8 mouse cellular contexts compared by ENCODE assay signal in genomic region chr10:103369081-103369420, GRCm38 (mm10). TPM values are rescaled to one million over a fixed set of nuclear protein-coding genes. Genes with fewer than 3 reads are reported as not detected.
DNase-seq lines count a peak whose midpoint lies in the region; ATAC-seq lines count a peak whose summit lies in the region.

No protein-coding gene starts in this region.

- ATAC-seq in forebrain, embryonic 12.5 days (ENCODE audit: low FRiP score) = peak; percentile 91
- ATAC-seq in intestine, embryonic 15.5 days = peak; percentile 97
- ATAC-seq in megakaryocyte progenitor cell, adult 5-6 weeks (replicated peaks; ENCODE audit: poor library complexity) = peak; percentile 95

- peak overlapping the region; percentile 97 for H3K4me2 ChIP-seq in forebrain, embryonic 12.5 days
- H3K4me2 ChIP-seq in intestine, embryonic 15.5 days (replicated peaks) = peak overlapping the region; percentile 96

- peaks cover 2% of the 10 kb centered on the region for H3K4me1 ChIP-seq in forebrain, embryonic 12.5 days
- H3K4me1 ChIP-seq in intestine, embryonic 15.5 days (replicated peaks) = peaks cover 13% of the 10 kb centered on the region

- intact Hi-C loops in left cerebral cortex, postnatal 25 days (cut with DNase I) = no loop called here

- H3K27me3 ChIP-seq in forebrain, embryonic 12.5 days = no peaks in the 10 kb centered on the region
- peaks cover 5% of the 10 kb centered on the region for H3K27me3 ChIP-seq in intestine, embryonic 15.5 days (replicated peaks)

- no peaks in the 10 kb centered on the region for H3K36me3 ChIP-seq in forebrain, embryonic 12.5 days (replicated peaks)
- H3K36me3 ChIP-seq in intestine, embryonic 15.5 days = no peaks in the 10 kb centered on the region

- WGBS in forebrain, embryonic 12.5 days = 0% methylated on average over 8 of the region's 8 CpGs
- WGBS in intestine, embryonic 15.5 days = under 1% methylated on average over 8 of the region's 8 CpGs

- peak; percentile 98 for DNase-seq in R1 (ENCODE audit: low read depth, low spot score)
- DNase-seq in c-Kit-positive CD71-negative TER-119-negative erythroid progenitor cells, embryonic 14.5 days (ENCODE audit: low read depth) = peak; percentile 50
- DNase-seq in left cerebral cortex, postnatal 25 days (ENCODE audit: low spot score in 2 of 2) = peak; percentile 61 to 88
- DNase-seq in right cerebral cortex, postnatal 36 days (ENCODE audit: low spot score in 2 of 2) = peak; percentile 61 to 72
- DNase-seq in spleen, postnatal 10 days (ENCODE audit: low spot score in 2 of 2) = no peak

- H3K4me3 ChIP-seq in forebrain, embryonic 12.5 days (replicated peaks) = peak overlapping the region; percentile 58
- peak overlapping the region; percentile 51 for H3K4me3 ChIP-seq in intestine, embryonic 15.5 days (replicated peaks)

- peak overlapping the region; percentile 58 for H3K9ac ChIP-seq in forebrain, embryonic 12.5 days
- peak overlapping the region; percentile 35 for H3K9ac ChIP-seq in intestine, embryonic 15.5 days

- peak overlapping the region; percentile 70; the same call in 1 of the 2 replicates for H3K27ac ChIP-seq in forebrain, embryonic 12.5 days
- H3K27ac ChIP-seq in intestine, embryonic 15.5 days = 0 out of 2 replicates have a peak overlapping the region, but pooled peaks have one; percentile 36

- H3K9me3 ChIP-seq in forebrain, embryonic 12.5 days = no peaks in the 10 kb centered on the region
- no peaks in the 10 kb centered on the region for H3K9me3 ChIP-seq in intestine, embryonic 15.5 days

RNA-seq across cellular contexts. Expression of gene Slc6a15, which starts 1.5 kb away (rescaled TPM):
- polyA plus RNA-seq in forebrain, embryonic 12.5 days (2016; fragmentation: Nextera tagmentation; extraction: Ambion mirVana) = 20.9 and 31.0 TPM in 2 replicates
- 5.2 and 6.1 TPM in 2 replicates for polyA plus RNA-seq in intestine, embryonic 15.5 days (2015; fragmentation: Nextera tagmentation; extraction: Ambion mirVana)
- 10 to 100 TPM; 45.3 to 48.3 TPM for total RNA-seq in left cerebral cortex, postnatal 25 days (2021)
- total RNA-seq in megakaryocyte progenitor cell, adult 5-6 weeks (2015) = 0.77 TPM in 1 of 2 replicates, not detected in the other
- 0.27 and 0.58 TPM in 2 replicates for total RNA-seq in megakaryocyte progenitor cell, adult 5-6 weeks (2017)

Comparison
In these comparisons a context has a peak if more than half of its experiments do, and no peak if none do; other contexts are left out.
1. DNase-seq: peak in R1 (single experiment), c-Kit-positive CD71-negative TER-119-negative erythroid progenitor cells, embryonic 14.5 days (single experiment), left cerebral cortex, postnatal 25 days (2 of 2) and right cerebral cortex, postnatal 36 days (2 of 2); none in spleen, postnatal 10 days (0 of 2).
2. RNA of gene Slc6a15, which starts 1.5 kb away (total RNA-seq): 45.3 to 48.3 TPM in left cerebral cortex, postnatal 25 days; 0.27 to 0.77 TPM in megakaryocyte progenitor cell, adult 5-6 weeks; every median in the first group is over 10 times any median in the second.
3. Peak in every context shown above with its lines, with median percentiles within 50 percentile points of each other: ATAC-seq.